Mouse (Mus musculus): Measurements from ENCODE around the gene Ppt1.

The Ppt1 gene

DNA sequence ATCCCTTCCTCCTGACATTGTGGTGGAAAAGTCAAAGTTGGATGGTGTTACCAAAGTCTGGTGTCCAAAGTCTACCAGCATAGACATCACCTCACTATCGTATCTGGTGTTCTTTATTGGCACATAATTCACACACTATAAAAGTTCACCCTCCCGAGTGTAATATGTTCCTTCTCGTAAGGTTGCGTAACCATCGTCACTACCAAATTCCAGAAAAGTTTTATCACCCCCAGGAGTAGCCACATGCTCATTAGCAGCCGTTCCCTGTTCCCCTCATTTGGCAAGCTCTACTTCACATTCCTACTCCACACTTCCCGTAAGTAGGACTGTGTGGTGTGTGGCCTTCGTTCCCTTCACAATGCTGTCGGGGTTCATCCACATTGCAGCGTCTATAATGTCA, 69.3 kb downstream of the Ppt1 start:
- DNase-seq (ENCODE audit: low read depth, low spot score) = no peak

All from R1 (cell line).